Mouse (Mus musculus) stomach, embryonic 15.5 days (tissue): ENCODE measurements at regions not wholly inside any gene's neighbourhood (a gene's known extent, or its start where the extent isn't known, plus 50 kb on each side); places are given as distances from the start of the nearest gene placed in this dataset.
"Not testable (repeated sequence)": the region's sequence is repeated elsewhere in the genome, so short reads cannot be mapped to it uniquely, and the experiment has no call there.

ENCODE experiments used
- ATAC-seq: fragments of 200-750 bp; cut with Nextera tagmentation; 2 replicates; pipeline ENCODE4 v1.8.0; 2017; ENCODE audit warnings: low read depth, moderate number of reproducible peaks, moderate TSS enrichment; ENCODE audit not compliant: insufficient read depth, low FRiP score
- H3K27ac ChIP-seq: fragments of 300-500 bp; sonication (generic); 2 replicates; pipeline ENCODE4 v1.5.1; 2015; ENCODE audit warnings: mild to moderate bottlenecking, inconsistent platforms
- H3K27me3 ChIP-seq: fragments of 300-500 bp; sonication (generic); replicated peaks from 2 replicates; pipeline ENCODE4 v1.6.1; 2015; ENCODE audit warnings: inconsistent platforms
- H3K36me3 ChIP-seq: fragments of 300-500 bp; sonication (generic); 2 replicates; pipeline ENCODE4 v1.6.1; 2015; ENCODE audit warnings: inconsistent platforms
- H3K4me1 ChIP-seq: fragments of 300-500 bp; sonication (generic); 2 replicates; pipeline ENCODE4 v1.6.1; 2015; ENCODE audit warnings: inconsistent platforms
- H3K4me2 ChIP-seq: fragments of 300-500 bp; sonication (generic); 2 replicates; pipeline ENCODE4 v1.6.1; 2015; ENCODE audit warnings: mild to moderate bottlenecking, inconsistent platforms
- H3K4me3 ChIP-seq: fragments of 300-500 bp; sonication (generic); replicated peaks from 2 replicates; pipeline ENCODE4 v1.5.1; 2015; ENCODE audit warnings: inconsistent platforms
- H3K9ac ChIP-seq: fragments of 300-500 bp; sonication (generic); 2 replicates; pipeline ENCODE4 v1.6.1; 2015; ENCODE audit warnings: inconsistent platforms
- H3K9me3 ChIP-seq: fragments of 300-500 bp; sonication (generic); 2 replicates; pipeline ENCODE4 v1.6.1; 2016; ENCODE audit warnings: inconsistent platforms
- WGBS: fragments of 180-500 bp; shearing (Covaris S2); methylation state at CpG from one replicate; pipeline ENCODE4 v1.1.7; 2015; 5-methylcytosine and 5-hydroxymethylcytosine counted together

DNA sequence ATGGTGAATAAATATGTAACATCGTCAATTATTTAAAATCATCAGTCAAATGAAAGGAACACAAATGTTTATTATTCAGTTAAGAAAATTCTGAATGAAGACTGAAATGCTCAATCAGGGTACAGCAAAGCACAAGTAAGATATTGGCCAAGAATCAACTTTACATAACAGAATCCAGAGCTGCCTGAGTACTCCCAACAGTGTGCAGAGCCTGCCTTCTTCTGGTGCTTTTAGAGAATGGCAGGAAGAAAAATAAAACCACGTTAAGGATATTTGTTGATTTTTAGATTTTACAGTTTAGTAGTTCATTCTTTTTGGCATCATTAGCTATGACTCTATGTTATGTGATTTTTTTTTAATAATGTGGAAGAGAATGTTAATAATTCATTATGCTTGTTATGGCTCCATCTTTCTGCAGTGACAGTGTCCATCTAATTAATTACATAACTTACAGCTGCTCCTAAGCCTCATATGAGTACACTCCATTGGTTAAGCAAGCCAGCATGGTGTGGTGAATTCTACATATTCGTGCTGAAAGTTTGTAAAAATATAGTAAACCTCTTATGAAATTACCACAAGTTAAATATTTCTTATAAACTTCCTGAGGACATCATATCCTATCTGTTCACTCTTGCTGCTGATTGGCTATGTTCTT lies 579.0 kb downstream of the Kcna4 start:
- Histone ChIP-seq H3K9me3 (no peaks in the 10 kb centered on the region), H3K4me3 (no peak overlapping the region), H3K27me3 (no peaks in the 10 kb centered on the region), H3K4me2 (no peak overlapping the region), H3K9ac (no peak overlapping the region), H3K4me1 (no peaks in the 10 kb centered on the region), H3K36me3 (no peaks in the 10 kb centered on the region), H3K27ac (no peak overlapping the region)
- 44% methylated on average over 3 of the region's 3 CpGs for WGBS
- no peak for ATAC-seq

DNA sequence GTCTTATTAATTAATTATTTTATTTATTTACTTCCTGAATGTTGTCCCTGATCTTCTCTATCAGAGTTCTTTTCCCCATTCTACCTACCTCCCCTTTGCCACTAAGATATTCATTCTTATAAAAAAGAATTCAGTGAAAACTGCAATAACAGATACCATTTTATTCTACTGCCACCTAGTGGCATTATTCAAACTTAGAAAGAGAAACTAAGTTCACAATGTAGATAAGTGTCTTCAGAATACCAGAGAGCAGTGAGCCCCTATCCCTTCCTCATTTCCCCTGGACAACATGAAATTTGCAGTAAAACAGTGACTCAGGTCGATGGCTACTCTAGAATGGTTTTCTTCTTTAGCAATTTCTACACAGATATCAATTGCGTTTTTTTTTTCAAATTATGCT lies 589.2 kb downstream of the Kcna4 start:
- no peak overlapping the region for H3K27ac ChIP-seq
- WGBS: 26% methylated on average over 2 of the region's 2 CpGs
- H3K36me3 ChIP-seq: no peaks in the 10 kb centered on the region
- H3K4me2 ChIP-seq: no peak overlapping the region
- no peak overlapping the region for H3K9ac ChIP-seq
- H3K9me3 ChIP-seq: no peaks in the 10 kb centered on the region
- no peaks in the 10 kb centered on the region for H3K4me1 ChIP-seq
- no peak overlapping the region for H3K4me3 ChIP-seq
- no peak for ATAC-seq
- no peaks in the 10 kb centered on the region for H3K27me3 ChIP-seq

DNA sequence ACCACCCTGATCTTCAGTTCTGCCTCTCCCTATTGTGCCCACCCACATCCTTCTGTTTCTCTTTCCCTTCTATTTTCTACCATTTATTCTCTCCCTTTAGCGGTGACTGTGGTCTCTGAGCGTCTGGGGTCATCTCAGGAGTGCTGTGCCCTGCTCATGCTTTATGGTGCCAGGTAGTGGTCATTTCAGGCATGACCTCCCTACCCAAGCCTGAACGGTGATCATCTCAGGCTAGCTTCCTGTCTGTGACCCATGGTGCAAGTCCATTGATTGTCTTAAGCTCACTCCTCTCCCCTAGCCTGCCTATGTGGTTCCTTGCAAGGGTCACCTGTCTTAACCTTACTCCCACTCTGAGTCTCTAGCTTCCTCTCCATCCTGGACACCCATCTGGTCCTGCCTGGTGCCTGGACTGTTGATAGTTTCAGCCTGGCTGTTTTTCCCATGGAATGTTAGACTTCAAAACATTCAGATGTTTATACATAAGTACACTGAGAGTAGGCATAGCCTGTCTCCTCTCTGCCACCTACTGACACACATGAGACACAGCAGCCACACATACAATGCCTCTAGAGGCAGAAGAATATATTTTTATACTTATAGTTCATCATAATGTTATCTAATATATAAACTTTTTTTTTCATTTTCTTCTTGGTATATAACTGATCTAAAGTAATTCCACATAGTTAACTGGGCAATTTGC lies 595.8 kb downstream of the Kcna4 start:
- 81% methylated on average over 3 of the region's 3 CpGs for WGBS
- no peaks in the 10 kb centered on the region for H3K4me1 ChIP-seq
- ATAC-seq: no peak
- no peak overlapping the region for H3K4me3 ChIP-seq
- no peak overlapping the region for H3K27ac ChIP-seq
- H3K4me2 ChIP-seq: no peak overlapping the region
- H3K27me3 ChIP-seq: no peaks in the 10 kb centered on the region
- H3K36me3 ChIP-seq: no peaks in the 10 kb centered on the region
- H3K9me3 ChIP-seq: no peaks in the 10 kb centered on the region
- no peak overlapping the region for H3K9ac ChIP-seq

DNA sequence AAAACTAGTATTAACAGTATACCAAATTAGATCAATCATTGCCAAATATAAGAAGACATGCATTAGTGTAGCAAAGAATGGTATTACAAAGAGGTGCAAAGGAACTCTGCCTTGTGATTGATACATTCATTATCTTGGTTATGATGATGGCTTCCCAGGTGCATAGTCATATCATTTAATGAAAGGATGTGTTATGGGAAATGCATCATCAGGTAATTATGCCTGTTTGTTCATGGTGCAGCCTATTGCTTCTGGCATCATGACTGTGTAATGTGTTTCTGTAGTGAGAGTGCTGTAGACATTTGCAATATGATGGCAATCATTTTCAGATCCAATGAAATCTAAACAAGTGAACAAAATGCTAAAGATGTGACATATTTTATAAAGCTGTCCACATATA lies 597.8 kb downstream of the Kcna4 start:
- H3K27ac ChIP-seq: no peak overlapping the region
- H3K4me3 ChIP-seq: no peak overlapping the region
- no peaks in the 10 kb centered on the region for H3K36me3 ChIP-seq
- no peaks in the 10 kb centered on the region for H3K4me1 ChIP-seq
- no peaks in the 10 kb centered on the region for H3K9me3 ChIP-seq
- H3K27me3 ChIP-seq: no peaks in the 10 kb centered on the region
- ATAC-seq: no peak
- H3K9ac ChIP-seq: no peak overlapping the region
- no peak overlapping the region for H3K4me2 ChIP-seq

DNA sequence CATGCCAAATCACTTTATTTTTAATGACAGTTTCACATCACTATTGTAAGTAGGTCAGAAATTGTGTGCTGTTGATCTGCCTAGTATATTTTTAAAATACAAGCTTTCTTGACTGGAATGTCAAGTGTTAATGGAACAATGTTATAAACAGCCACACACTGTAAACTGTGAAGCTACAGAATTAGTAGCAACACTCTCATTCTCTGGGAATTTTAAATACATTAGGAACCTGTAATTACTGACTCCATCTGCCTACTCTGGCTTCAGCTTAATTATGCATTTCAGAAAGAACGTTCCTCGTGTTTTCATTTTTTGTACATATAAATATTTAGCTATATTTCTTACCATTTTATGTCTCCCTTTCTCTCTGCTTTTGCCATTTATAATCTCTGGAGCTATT lies 634.7 kb downstream of the Kcna4 start:
- Histone ChIP-seq H3K27me3 (no peaks in the 10 kb centered on the region), H3K27ac (no peak overlapping the region), H3K36me3 (no peaks in the 10 kb centered on the region), H3K4me1 (no peaks in the 10 kb centered on the region), H3K4me3 (no peak overlapping the region), H3K9ac (no peak overlapping the region), H3K9me3 (no peaks in the 10 kb centered on the region), H3K4me2 (no peak overlapping the region)
- whole genome bisulfite sequencing: 64% methylated on average over 2 of the region's 2 CpGs
- no peak for ATAC-seq

DNA sequence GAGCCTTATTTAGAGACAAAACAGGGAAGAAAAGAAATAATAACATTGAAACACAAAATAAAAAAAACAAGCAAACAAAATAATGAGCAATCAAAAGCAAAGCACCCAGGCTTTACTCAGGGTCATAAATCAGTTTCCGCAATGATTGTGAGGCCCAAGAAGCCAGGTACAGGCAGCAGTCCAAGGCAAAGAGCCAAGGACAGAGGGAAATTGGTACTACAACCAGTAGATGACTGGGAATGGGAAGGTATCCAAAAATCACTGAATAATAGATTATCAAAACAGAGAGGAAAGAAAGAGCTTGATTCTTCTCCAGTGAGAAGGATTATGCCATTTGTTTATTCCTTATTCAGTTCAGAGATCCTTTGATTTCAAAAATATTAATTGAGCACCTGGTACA lies 636.2 kb downstream of the Kcna4 start:
- H3K9me3 ChIP-seq: no peaks in the 10 kb centered on the region
- H3K27ac ChIP-seq: no peak overlapping the region
- H3K27me3 ChIP-seq: no peaks in the 10 kb centered on the region
- H3K4me2 ChIP-seq: no peak overlapping the region
- no peaks in the 10 kb centered on the region for H3K4me1 ChIP-seq
- no peaks in the 10 kb centered on the region for H3K36me3 ChIP-seq
- WGBS: 92% methylated on average over 1 of the region's 1 CpGs
- H3K4me3 ChIP-seq: no peak overlapping the region
- H3K9ac ChIP-seq: no peak overlapping the region
- no peak for ATAC-seq

DNA sequence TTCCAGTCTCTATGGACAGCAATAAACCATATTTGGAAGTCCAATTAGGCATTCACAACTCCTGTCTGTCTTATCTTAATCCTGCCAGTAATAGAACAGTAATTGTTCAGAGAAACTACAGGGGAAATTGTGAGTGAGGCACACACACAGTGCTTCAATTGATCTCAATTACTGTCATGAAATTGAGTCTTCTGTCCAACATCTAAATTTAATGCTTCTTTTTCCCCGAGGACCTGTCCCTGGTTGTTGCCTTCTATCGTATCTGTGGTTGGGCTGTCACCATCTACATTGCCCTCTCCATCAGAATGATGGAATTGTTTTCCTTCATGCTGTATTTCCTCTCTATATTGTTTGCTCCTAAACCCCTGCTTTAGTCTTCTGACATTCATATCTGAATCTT lies 644.9 kb downstream of the Kcna4 start:
- ATAC-seq: no peak
- Histone ChIP-seq H3K36me3 (no peaks in the 10 kb centered on the region), H3K9ac (no peak overlapping the region), H3K4me1 (no peaks in the 10 kb centered on the region), H3K27ac (no peak overlapping the region), H3K27me3 (no peaks in the 10 kb centered on the region), H3K4me2 (no peak overlapping the region), H3K4me3 (no peak overlapping the region), H3K9me3 (no peaks in the 10 kb centered on the region)
- 51% methylated on average over 2 of the region's 2 CpGs for WGBS

DNA sequence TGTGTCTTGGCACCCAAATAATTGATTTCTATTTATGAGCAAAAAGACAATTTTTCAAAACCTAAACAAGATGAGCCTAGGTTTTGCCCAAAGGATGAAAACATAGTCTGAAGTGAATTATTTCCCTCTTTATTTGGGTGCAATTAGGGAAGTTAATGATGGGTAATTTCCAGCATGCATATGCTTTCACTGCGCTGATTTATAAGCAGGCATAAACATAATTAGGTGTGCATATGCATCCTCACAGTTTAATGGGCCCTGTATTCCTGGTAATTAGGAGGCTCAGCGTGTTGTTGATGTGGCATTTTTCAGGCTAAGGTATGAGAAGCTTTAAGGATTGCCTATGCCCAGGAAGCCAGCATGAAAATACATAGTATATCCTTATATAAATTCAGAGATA lies 645.3 kb downstream of the Kcna4 start:
- Histone ChIP-seq H3K27me3 (no peaks in the 10 kb centered on the region), H3K9me3 (no peaks in the 10 kb centered on the region), H3K4me2 (no peak overlapping the region), H3K27ac (no peak overlapping the region), H3K9ac (no peak overlapping the region), H3K36me3 (no peaks in the 10 kb centered on the region), H3K4me3 (no peak overlapping the region), H3K4me1 (no peaks in the 10 kb centered on the region)
- ATAC-seq: no peak
- WGBS: 86% methylated on average over 2 of the region's 2 CpGs

DNA sequence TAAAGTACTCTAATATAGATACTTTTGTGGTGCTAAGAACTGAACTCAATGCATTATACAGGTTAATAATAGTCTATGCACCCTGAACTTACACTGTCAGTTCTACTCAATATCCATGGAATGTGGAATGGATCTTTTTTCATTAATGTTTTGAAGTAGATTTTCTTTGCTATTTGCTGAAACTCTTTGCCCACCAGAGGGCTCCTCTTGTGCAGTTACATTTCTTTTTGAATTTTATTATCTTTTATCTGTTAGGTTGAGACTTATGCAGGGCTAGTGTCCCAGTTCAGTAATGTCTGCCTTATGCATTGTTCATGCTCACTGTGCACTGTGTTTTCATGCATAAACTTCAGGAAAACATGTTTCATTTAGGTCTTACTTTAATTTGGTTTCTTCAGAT lies 650.9 kb downstream of the Kcna4 start:
- Histone ChIP-seq H3K9me3 (no peaks in the 10 kb centered on the region), H3K9ac (no peak overlapping the region), H3K4me2 (no peak overlapping the region), H3K27me3 (no peaks in the 10 kb centered on the region), H3K4me1 (no peaks in the 10 kb centered on the region), H3K4me3 (no peak overlapping the region), H3K36me3 (no peaks in the 10 kb centered on the region), H3K27ac (no peak overlapping the region)
- ATAC-seq: no peak

DNA sequence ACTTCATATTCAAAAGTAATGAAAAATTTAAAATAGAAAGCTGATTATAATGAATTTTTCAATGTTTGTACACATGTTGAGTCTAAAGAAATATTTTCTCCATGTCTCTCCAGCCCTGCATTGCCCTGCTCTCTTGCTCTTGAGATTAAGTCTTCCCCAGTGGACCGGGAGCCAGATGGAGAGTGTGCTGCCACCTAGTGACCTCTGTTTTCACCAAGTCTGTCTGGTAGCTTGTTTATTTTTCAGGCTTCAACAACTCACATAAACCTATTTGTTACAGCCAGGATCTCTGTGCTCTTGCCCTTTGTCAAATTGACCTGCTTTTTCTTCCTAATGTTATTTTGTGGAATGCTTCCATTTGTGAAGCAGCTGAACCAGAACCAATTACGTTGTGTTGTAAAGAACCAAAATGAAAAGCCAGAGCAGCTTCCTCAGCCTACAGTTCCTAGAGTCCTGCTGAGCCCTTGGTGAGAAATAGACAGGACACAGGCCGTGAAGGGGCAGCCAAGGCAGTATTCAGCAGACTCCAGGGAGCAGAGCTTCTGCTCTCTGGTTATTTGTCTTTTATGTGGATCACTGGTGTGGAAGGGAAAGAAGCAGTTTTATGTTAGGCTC lies 655.5 kb downstream of the Kcna4 start:
- WGBS: 14% methylated on average over 3 of the region's 3 CpGs
- no peak overlapping the region for H3K27ac ChIP-seq
- no peaks in the 10 kb centered on the region for H3K27me3 ChIP-seq
- H3K9ac ChIP-seq: no peak overlapping the region
- H3K9me3 ChIP-seq: no peaks in the 10 kb centered on the region
- ATAC-seq: no peak
- no peaks in the 10 kb centered on the region for H3K4me1 ChIP-seq
- H3K36me3 ChIP-seq: no peaks in the 10 kb centered on the region
- no peak overlapping the region for H3K4me2 ChIP-seq
- H3K4me3 ChIP-seq: no peak overlapping the region

DNA sequence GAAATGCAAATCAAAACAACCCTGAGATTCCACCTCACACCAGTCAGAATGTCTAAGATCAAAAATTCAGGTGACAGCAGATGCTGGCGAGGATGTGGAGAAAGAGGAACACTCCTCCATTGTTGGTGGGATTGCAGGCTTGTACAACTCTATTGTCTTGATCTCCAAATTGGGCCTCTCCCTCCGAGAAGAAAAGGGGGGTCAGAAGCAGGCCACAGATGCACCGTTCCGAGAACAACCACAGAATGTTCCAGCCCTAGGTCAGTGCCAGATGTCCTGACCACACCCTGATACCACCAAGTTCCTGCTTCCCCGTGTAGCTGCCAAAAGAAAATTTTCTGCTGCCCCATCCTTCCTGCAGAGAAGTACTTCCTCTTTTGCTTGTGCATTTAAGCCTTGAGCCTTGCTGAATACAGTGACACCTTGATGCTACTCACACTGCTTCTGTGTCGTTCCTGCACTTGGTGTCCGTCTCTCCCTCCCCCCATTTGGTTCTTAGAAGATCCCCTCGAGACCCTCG lies 665.2 kb downstream of the Kcna4 start:
- not testable (repeated sequence) for H3K9me3 ChIP-seq, H3K4me2 ChIP-seq, H3K4me1 ChIP-seq, H3K9ac ChIP-seq, H3K36me3 ChIP-seq, H3K4me3 ChIP-seq, H3K27ac ChIP-seq, ATAC-seq, H3K27me3 ChIP-seq
- 83% methylated on average over 9 of the region's 9 CpGs for WGBS

DNA sequence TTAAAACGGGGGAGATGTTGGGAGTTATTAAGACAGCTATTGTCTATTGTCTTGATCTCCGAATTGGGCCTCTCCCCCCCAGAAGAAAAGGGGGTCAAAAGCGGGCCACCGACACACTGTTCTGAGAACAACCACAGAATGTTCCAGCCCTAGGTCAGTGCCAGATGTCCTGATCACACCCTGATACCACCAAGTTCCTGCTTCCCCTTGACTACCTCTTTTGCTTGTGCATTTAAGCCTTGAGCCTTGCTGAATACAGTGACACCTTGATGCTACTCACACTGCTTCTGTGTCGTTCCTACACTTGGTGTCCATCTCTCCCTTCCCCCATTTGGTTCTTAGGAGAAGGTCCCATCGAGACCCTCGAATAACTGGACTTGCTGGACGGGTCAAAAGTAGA lies 673.5 kb downstream of the Kcna4 start:
- H3K36me3 ChIP-seq, H3K9me3 ChIP-seq, H3K4me3 ChIP-seq, H3K9ac ChIP-seq, ATAC-seq, H3K4me2 ChIP-seq, H3K27me3 ChIP-seq, H3K27ac ChIP-seq, H3K4me1 ChIP-seq: not testable (repeated sequence)
- WGBS: 83% methylated on average over 8 of the region's 8 CpGs
